Mouse (Mus musculus): ENCODE data around the gene Plppr1. TPM values are rescaled to one million over a fixed set of nuclear protein-coding genes. Genes with fewer than 3 reads are reported as not detected.

Plppr1 gene
- not detected for polyA plus RNA-seq (2012; fragmentation: generic; extraction: Trizol)

GRCm38 (mm10) chr4:49059021-49059401 lies at the start of gene Plppr1:
Plppr1 (plus strand) TSS chr4:49059273.

Data from C3H10T1/2 (cell line).